Mouse (Mus musculus): ENCODE data around the gene Armc7. TPM values are rescaled to one million over a fixed set of nuclear protein-coding genes. Genes with fewer than 3 reads are reported as not detected.
"Not testable (repeated sequence)": the region's sequence is repeated elsewhere in the genome, so short reads cannot be mapped to it uniquely, and the experiment has no call there.

Armc7 gene
- total RNA-seq, 2 experiments from 2014 or later = 2.7 TPM; not detected in 1

DNA sequence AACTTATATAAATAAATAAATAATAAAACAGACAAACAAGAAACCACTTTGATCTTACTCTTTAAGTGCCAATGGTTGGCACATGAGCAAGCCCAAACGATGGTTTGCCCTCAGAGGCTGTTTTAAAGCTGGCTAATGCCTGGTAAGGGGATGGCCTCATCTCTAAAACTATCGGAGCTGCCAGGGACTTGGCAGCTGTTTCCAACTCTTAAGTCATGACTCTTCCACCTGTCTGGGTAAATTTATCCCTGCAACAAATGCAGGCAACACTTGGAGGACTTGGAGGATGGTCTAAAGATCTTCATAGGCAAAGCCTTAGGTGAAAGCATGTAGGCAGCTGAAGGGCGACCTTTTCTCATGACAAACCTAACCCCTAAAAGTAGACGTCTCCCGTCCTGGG, 41.5 kb downstream of the Armc7 start:
- ATAC-seq (replicated peaks; ENCODE audit: low FRiP score, poor library complexity, severe bottlenecking) = no peak

DNA sequence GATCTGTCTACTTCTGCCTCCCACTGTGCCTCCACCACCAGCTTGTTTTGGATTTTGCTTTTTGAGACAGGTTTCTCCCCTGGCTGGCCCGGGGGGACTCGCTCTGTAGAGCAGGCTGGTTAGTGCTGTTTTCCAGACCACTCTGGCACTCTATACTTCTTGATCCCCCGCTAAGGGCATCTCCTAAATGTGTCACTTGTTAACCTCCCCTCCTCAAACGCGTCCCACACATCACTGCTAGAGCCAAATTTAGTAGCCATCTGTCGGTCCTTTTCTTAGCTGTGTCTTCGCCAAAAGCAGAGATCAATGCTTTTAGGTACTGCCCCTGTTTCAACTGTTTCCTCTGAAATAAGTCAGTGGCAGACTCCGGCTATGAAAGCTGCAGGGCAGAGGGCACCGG, 43.2 kb downstream of the Armc7 start:
- ATAC-seq (replicated peaks; ENCODE audit: low FRiP score, poor library complexity, severe bottlenecking) = no peak

DNA sequence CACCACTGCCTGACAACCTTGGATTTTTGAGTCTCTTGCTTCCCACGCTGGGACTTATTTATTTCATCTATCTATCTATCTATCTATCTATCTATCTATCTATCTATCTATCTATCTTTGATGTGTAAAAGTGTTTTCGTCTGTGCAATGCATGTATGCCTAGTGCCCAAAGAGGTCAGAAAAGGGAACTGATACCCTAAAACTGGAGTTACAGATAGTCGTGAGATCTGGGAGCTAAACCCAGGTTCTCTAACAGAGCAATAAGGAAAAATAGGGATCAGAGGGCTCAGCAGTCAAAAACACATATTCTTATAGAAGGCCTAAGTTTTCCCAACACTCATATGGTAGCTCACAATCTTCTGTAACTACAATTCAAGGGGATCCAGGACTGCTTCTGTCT, 44.1 kb downstream of the Armc7 start:
- no peak for ATAC-seq (replicated peaks; ENCODE audit: low FRiP score, poor library complexity, severe bottlenecking)

DNA sequence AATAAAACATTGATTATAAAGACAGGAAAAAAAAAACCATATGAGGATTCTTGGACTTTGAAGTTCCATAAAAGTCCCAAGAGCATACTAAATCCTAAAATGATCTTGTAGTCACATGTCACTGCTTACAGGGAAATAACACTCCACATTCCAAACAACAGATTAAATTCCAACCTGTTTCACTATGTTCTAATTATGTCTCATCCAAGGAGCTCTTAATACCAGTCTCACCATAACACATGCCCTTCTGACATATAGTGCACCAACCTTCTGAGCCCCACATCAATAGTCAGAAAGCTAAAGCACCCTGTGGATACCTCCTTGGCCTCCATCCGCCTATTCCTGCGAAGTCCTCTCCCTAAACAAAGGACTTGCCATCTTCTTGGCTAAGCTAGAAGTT, 44.8 kb downstream of the Armc7 start:
- ATAC-seq (replicated peaks; ENCODE audit: low FRiP score, poor library complexity, severe bottlenecking) = no peak

DNA sequence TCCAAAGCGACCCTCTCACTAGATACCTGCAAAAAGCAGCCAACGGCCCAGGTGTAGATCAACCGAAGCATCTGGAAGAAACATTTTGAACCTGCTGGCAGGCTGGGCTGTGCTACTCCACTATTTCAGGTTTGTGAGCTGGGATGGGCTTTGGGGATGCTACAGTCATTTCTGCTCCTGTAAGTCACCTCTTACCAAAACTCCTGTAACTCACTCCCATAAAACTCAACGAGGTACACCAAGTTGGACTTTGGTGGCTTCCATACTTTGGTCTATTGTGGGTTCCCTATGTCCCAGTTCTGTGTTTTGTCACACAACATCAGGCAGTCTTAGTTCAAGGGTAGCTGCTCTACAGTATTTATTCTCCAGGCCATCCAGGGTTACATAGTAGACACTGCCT, 45.6 kb downstream of the Armc7 start:
- no peak for ATAC-seq (replicated peaks; ENCODE audit: low FRiP score, poor library complexity, severe bottlenecking)

DNA sequence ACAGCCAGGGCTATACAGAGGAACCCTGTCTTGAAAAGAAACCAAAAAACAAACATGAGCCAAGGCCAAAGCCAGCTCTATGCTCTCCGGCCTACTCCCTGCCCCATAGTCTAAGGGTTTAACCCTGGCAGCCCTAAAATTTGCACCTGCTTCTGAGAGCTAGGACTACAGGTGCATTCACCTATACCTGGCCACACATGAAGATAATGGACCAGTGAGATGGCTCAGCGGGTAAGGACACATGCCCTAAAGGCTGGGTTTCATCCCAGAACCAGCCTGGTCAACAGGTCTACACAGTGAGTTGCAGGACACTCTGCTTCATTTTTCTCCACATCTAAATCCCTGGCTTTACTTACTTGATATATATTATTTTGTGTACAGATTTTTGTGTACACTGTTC, 46.8 kb downstream of the Armc7 start:
- no peak for ATAC-seq (replicated peaks; ENCODE audit: low FRiP score, poor library complexity, severe bottlenecking)

DNA sequence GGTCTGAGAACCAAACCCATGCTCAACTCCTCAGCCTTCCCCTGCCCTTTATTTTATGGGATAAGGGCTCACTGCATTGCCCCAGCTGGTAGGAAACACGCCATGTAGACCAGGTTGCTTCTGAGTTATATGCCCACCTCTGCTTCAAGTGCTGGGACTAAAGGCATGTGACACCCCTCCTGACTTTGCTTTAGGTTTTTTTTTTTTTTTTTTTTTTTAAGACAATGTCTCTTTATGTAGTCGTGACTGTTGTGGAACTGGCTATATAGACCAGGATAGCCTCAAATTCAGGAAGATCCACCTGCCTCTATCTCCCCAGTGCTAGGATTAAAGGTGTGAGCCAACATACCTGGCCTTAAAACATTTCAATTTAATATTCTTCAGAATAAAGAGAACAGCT, 47.2 kb downstream of the Armc7 start:
- no peak for ATAC-seq (replicated peaks; ENCODE audit: low FRiP score, poor library complexity, severe bottlenecking)

DNA sequence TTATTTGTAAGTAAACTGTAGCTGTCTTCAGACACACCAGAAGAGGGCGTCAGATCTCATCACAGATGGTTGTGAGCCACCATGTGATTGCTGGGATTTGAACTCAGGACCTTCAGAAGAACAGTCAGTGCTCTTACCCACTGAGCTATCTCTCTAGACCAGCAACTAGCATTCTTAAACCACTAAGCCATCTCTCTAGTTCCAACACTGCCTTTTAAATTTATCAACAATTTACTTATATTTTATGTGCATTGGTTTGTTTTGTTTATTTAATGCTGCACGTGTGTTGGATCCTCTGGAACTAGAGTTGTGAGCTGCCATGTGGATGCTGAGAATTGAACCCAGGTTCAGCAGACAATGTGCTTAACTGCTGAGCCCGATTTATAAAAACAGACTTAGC, 51.0 kb downstream of the Armc7 start:
- not testable (repeated sequence) for ATAC-seq (replicated peaks; ENCODE audit: low FRiP score, poor library complexity, severe bottlenecking)

DNA sequence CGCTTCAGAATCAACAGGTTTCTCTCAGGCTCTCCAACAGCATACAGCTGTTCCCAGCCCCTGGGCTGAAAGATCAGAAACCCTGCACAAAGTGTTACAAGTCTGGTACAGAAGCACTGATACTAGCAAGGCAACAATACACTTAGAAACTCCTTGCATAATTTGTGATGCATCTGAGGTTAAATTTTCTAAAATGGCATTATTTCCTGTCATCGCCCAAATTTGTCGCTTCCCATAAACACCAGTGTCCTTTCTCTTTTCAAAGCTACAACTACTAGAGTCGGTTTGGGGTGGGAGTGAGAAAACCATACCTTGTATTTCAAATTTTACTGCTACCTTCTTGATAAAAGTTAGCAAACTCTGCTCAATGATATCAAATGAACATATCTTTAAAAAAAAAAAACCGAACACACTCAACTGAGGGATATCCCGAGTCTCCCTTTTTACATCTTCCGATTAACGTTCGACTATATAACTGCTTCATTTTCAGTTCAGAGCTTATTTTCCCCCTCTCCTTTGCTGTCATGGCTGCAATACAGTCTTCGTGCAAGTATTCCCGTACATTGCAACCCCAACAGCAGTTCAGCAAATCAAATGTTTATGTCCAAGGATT, 59.4 kb downstream of the Armc7 start:
- no peak for ATAC-seq (replicated peaks; ENCODE audit: low FRiP score, poor library complexity, severe bottlenecking)

DNA sequence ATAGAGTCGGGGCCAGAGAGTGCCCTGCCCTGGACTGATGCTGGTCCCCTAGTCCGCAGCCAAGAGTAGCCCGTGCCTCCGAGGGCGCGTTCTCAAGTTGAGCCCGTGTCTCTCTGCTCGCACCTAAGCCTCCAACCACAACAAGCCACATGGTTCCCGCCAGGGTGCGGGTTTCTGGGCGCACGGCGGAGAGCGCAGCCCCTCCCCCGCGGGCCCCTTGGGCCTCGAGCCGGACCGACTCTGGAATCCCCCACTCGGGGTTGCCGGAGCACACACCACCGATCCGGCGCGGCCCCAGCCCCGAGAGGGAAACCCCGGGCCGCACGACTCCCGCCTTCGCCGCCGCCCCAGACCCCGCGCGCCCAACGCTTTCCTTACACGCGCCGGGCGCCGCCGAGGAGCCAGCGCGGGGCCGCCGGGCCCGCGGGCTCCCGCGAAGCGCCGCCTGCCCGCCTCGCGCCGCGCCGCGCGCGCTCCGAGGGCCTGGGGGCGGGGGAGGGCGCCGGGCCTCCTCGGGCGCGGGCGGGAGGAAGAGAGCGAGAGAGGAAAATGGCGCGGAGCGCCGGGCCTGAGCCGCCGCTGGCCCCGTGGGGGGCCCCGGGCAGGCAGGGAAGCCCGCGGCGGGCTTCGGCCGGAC, 60.1 kb downstream of the Armc7 start:
- peak; percentile 48 for ATAC-seq (replicated peaks; ENCODE audit: low FRiP score, poor library complexity, severe bottlenecking)

DNA sequence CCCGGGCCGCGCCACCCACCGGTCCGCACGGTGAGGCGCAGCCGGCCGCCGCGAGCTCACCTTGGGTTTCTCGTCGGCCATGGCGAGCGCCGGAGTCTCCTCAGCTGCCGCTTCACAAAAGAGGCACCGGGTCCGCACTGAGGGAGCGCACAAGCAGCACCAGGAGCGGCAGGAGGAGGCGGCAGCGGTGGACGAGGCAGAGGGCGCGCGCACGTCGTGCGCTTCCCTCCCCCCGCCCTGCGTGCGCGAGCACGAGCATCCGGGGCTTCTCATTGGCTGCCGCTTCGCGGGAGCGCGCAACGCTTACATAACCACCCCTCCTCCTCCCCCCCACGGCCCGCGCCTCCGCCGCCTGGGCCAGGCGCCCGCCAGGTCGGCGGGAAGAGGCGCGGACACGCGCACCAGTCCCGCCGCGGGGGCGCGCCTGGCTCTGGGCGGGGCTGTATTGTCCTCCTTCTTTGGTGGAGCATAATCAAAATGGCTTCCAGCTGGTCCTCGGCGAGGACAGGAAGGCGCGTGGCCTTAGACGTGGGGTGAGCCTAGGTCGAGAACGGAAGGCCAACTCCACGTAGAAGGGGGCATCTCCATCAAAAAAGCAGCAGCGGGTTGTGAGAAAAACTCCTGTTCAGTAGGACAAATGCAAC, 60.7 kb downstream of the Armc7 start, which contains the start of gene Sumo2:
Gene Sumo2, minus strand, starts transcription at position 239 of the 644 bp plus-strand sequence.
- peak; percentile 87 for ATAC-seq (replicated peaks; ENCODE audit: low FRiP score, poor library complexity, severe bottlenecking)

DNA sequence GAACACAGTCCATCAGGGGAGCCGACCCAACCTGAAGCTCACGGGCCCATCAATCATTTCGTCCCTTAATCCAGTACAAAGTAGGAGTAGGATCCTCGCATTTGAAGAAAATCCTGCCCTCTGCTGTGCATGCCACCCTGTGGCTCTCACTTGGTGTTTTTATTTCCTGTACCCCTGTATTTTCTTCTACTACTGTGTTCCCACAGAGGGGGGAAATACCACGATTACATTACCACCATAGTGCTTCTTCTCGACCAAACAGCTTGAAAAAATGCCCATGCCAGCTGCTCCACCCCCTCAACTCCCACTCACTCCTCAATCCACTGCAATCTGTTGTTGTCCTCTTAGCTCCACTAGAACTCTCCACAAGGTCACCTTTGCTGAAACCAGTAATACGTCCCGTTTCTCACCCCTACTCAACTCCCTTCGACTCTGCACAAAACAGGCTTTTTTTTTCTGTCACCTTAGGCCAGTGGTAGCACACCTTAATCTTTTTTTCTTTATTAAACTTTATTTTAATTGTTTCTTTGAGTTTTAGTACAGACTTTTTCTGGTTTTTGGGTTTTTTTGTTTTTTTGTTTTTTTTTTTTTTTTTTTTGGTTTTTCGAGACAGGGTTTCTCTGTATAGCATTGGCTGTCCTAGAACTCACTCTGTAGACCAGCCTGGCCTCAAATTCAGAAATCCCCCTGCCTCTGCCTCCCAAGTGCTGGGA, 61.5 kb downstream of the Armc7 start:
- ATAC-seq (replicated peaks; ENCODE audit: low FRiP score, poor library complexity, severe bottlenecking) = 0 out of 2 replicates have a peak, but pooled peaks have one; percentile 5

DNA sequence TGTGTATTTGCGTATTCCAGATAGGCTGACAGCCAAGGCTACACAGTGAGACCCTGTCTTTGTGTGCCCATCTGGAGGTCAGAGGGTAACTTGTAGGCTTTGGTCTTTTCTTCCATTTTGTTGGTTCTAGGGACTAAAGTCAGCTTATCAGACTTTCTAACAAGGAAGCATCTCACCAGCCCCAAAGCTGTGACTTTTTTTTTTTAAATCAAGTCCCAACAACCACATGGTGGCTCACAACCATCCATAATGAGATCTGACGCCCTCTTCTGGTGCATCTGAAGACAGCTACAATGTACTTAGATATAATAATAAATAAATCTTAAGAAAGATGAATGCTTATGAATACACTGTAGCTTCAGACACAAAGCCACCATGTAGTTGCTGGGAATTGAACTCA, 62.6 kb downstream of the Armc7 start:
- ATAC-seq (replicated peaks; ENCODE audit: low FRiP score, poor library complexity, severe bottlenecking) = no peak

Other genes starting within 250 kb of the Armc7 start
- gene Grin2c, start 208.4 kb upstream of the Armc7 start, total RNA-seq (2015; ENCODE audit: low replicate concordance) = not detected in 2 replicates
- gene Grin2c, start 208.4 kb upstream of the Armc7 start, total RNA-seq (2017; ENCODE audit: low replicate concordance) = not detected in 2 replicates
- gene Fdxr, start 198.6 kb upstream of the Armc7 start, total RNA-seq (2015; ENCODE audit: low replicate concordance) = 1.3 and 16.6 TPM in 2 replicates
- 1.4 and 3.2 TPM in 2 replicates for gene Fdxr, start 198.6 kb upstream of the Armc7 start, total RNA-seq (2017; ENCODE audit: low replicate concordance)
- not detected in 2 replicates for gene Fads6, start 178.0 kb upstream of the Armc7 start, total RNA-seq (2015; ENCODE audit: low replicate concordance)
- gene Fads6, start 178.0 kb upstream of the Armc7 start, total RNA-seq (2017; ENCODE audit: low replicate concordance) = 0.45 and 0.64 TPM in 2 replicates
- gene Otop2, start 168.5 kb upstream of the Armc7 start, total RNA-seq (2015; ENCODE audit: low replicate concordance) = not detected in 2 replicates
- gene Otop2, start 168.5 kb upstream of the Armc7 start, total RNA-seq (2017; ENCODE audit: low replicate concordance) = not detected in 2 replicates
- not detected in 2 replicates for gene Ush1g, start 153.6 kb upstream of the Armc7 start, total RNA-seq (2015; ENCODE audit: low replicate concordance)
- not detected in 2 replicates for gene Ush1g, start 153.6 kb upstream of the Armc7 start, total RNA-seq (2017; ENCODE audit: low replicate concordance)
- gene Otop3, start 140.9 kb upstream of the Armc7 start, total RNA-seq (2015; ENCODE audit: low replicate concordance) = not detected in 2 replicates
- not detected in 2 replicates for gene Otop3, start 140.9 kb upstream of the Armc7 start, total RNA-seq (2017; ENCODE audit: low replicate concordance)
- not detected in 2 replicates for gene Hid1, start 107.9 kb upstream of the Armc7 start, total RNA-seq (2015; ENCODE audit: low replicate concordance)
- not detected in 2 replicates for gene Hid1, start 107.9 kb upstream of the Armc7 start, total RNA-seq (2017; ENCODE audit: low replicate concordance)
- gene Cdr2l, start 93.8 kb upstream of the Armc7 start, total RNA-seq (2015; ENCODE audit: low replicate concordance) = not detected in 2 replicates
- not detected in 2 replicates for gene Cdr2l, start 93.8 kb upstream of the Armc7 start, total RNA-seq (2017; ENCODE audit: low replicate concordance)
- gene Mrpl58, start 71.9 kb upstream of the Armc7 start, total RNA-seq (2015; ENCODE audit: low replicate concordance) = 12.6 and 24.1 TPM in 2 replicates
- 16.6 and 30.3 TPM in 2 replicates for gene Mrpl58, start 71.9 kb upstream of the Armc7 start, total RNA-seq (2017; ENCODE audit: low replicate concordance)
- gene Atp5h, start 55.7 kb upstream of the Armc7 start, total RNA-seq (2015; ENCODE audit: low replicate concordance) = 520 and 620 TPM in 2 replicates
- gene Atp5h, start 55.7 kb upstream of the Armc7 start, total RNA-seq (2017; ENCODE audit: low replicate concordance) = 410 and 415 TPM in 2 replicates
- gene Kctd2, start 55.5 kb upstream of the Armc7 start, total RNA-seq (2015; ENCODE audit: low replicate concordance) = 4.2 and 14.1 TPM in 2 replicates
- gene Kctd2, start 55.5 kb upstream of the Armc7 start, total RNA-seq (2017; ENCODE audit: low replicate concordance) = 8.3 and 16.9 TPM in 2 replicates
- not detected in 2 replicates for gene Trim80, start 35.1 kb upstream of the Armc7 start, total RNA-seq (2015; ENCODE audit: low replicate concordance)
- gene Trim80, start 35.1 kb upstream of the Armc7 start, total RNA-seq (2017; ENCODE audit: low replicate concordance) = not detected in 2 replicates
- gene Slc16a5, start 13.2 kb upstream of the Armc7 start, total RNA-seq (2015; ENCODE audit: low replicate concordance) = not detected in 2 replicates
- 1.0 TPM in 1 of 2 replicates, not detected in the other for gene Slc16a5, start 13.2 kb upstream of the Armc7 start, total RNA-seq (2017; ENCODE audit: low replicate concordance)
- gene Nt5c, start 16.2 kb downstream of the Armc7 start, total RNA-seq (2015; ENCODE audit: low replicate concordance) = 13.0 and 22.3 TPM in 2 replicates
- 9.8 and 37.2 TPM in 2 replicates for gene Nt5c, start 16.2 kb downstream of the Armc7 start, total RNA-seq (2017; ENCODE audit: low replicate concordance)
- 168 and 177 TPM in 2 replicates for gene Jpt1, start 38.7 kb downstream of the Armc7 start, total RNA-seq (2015; ENCODE audit: low replicate concordance)
- 225 and 235 TPM in 2 replicates for gene Jpt1, start 38.7 kb downstream of the Armc7 start, total RNA-seq (2017; ENCODE audit: low replicate concordance)
- gene Sumo2, start 60.6 kb downstream of the Armc7 start, total RNA-seq (2015; ENCODE audit: low replicate concordance) = 450 and 609 TPM in 2 replicates
- 286 and 389 TPM in 2 replicates for gene Sumo2, start 60.6 kb downstream of the Armc7 start, total RNA-seq (2017; ENCODE audit: low replicate concordance)
- 78.9 and 133 TPM in 2 replicates for gene Nup85, start 88.8 kb downstream of the Armc7 start, total RNA-seq (2015; ENCODE audit: low replicate concordance)
- gene Nup85, start 88.8 kb downstream of the Armc7 start, total RNA-seq (2017; ENCODE audit: low replicate concordance) = 141 and 174 TPM in 2 replicates
- gene Mrps7, start 128.3 kb downstream of the Armc7 start, total RNA-seq (2015; ENCODE audit: low replicate concordance) = 10.1 and 22.2 TPM in 2 replicates
- gene Mrps7, start 128.3 kb downstream of the Armc7 start, total RNA-seq (2017; ENCODE audit: low replicate concordance) = 5.1 and 12.3 TPM in 2 replicates
- gene Gga3, start 128.4 kb downstream of the Armc7 start, total RNA-seq (2015; ENCODE audit: low replicate concordance) = 18.0 and 20.9 TPM in 2 replicates
- gene Gga3, start 128.4 kb downstream of the Armc7 start, total RNA-seq (2017; ENCODE audit: low replicate concordance) = 20.7 and 33.2 TPM in 2 replicates
- 62.3 and 66.7 TPM in 2 replicates for gene Mif4gd, start 137.3 kb downstream of the Armc7 start, total RNA-seq (2015; ENCODE audit: low replicate concordance)
- 36.5 and 69.8 TPM in 2 replicates for gene Mif4gd, start 137.3 kb downstream of the Armc7 start, total RNA-seq (2017; ENCODE audit: low replicate concordance)
- 3.2 and 7.1 TPM in 2 replicates for gene Slc25a19, start 152.6 kb downstream of the Armc7 start, total RNA-seq (2015; ENCODE audit: low replicate concordance)
- gene Slc25a19, start 152.6 kb downstream of the Armc7 start, total RNA-seq (2017; ENCODE audit: low replicate concordance) = 2.0 and 6.4 TPM in 2 replicates
- gene Grb2, start 232.9 kb downstream of the Armc7 start, total RNA-seq (2015; ENCODE audit: low replicate concordance) = 36.8 and 49.5 TPM in 2 replicates
- gene Grb2, start 232.9 kb downstream of the Armc7 start, total RNA-seq (2017; ENCODE audit: low replicate concordance) = 10.1 and 29.1 TPM in 2 replicates

Measured in erythroid progenitor cell, adult 5-6 weeks (primary cell).